Mouse (Mus musculus) limb, embryonic 15.5 days (tissue): ENCODE results near the gene Mpg. TPM values are rescaled to one million over a fixed set of nuclear protein-coding genes. Genes with fewer than 3 reads are reported as not detected.

Experiments
- ATAC-seq: fragments of 200-750 bp; cut with Nextera tagmentation; 2 replicates; pipeline ENCODE4 v1.8.0; 2017; ENCODE audit warnings: low read depth, moderate TSS enrichment; ENCODE audit not compliant: insufficient number of reproducible peaks, low FRiP score, low TSS enrichment
- H3K27ac ChIP-seq: fragments of 300-500 bp; sonication (generic); 2 replicates; pipeline ENCODE4 v1.5.1; 2015; ENCODE audit warnings: moderate library complexity, mild to moderate bottlenecking, inconsistent platforms
- H3K27me3 ChIP-seq: fragments of 300-500 bp; sonication (generic); 2 replicates; pipeline ENCODE4 v1.6.1; 2015; ENCODE audit warnings: inconsistent platforms
- H3K36me3 ChIP-seq: fragments of 300-500 bp; sonication (generic); 2 replicates; pipeline ENCODE4 v1.6.1; 2015; ENCODE audit warnings: inconsistent platforms
- H3K4me1 ChIP-seq: fragments of 300-500 bp; sonication (generic); 2 replicates; pipeline ENCODE4 v1.6.1; 2015; ENCODE audit warnings: inconsistent platforms
- H3K4me2 ChIP-seq: fragments of 300-500 bp; sonication (generic); 2 replicates; pipeline ENCODE4 v1.6.1; 2015; ENCODE audit warnings: mild to moderate bottlenecking, inconsistent platforms
- H3K4me3 ChIP-seq: fragments of 300-500 bp; sonication (generic); 2 replicates; pipeline ENCODE4 v1.5.1; 2015; ENCODE audit warnings: mild to moderate bottlenecking, inconsistent platforms
- H3K9ac ChIP-seq: fragments of 300-500 bp; sonication (generic); 2 replicates; pipeline ENCODE4 v1.6.1; 2015; ENCODE audit warnings: inconsistent platforms
- H3K9me3 ChIP-seq: fragments of 300-500 bp; sonication (generic); 2 replicates; pipeline ENCODE4 v1.6.1; 2016; ENCODE audit warnings: inconsistent platforms
- WGBS: fragments of 180-500 bp; shearing (Covaris S2); methylation state at CpG from one replicate; pipeline ENCODE4 v1.1.7; 2015; 5-methylcytosine and 5-hydroxymethylcytosine counted together
- polyA plus RNA-seq: library from polyadenylated mRNA; unstranded; fragments of >200 nt; fragmentation: Nextera tagmentation; extraction: Ambion mirVana; gene quantifications from 2 replicates; pipeline ENCODE4 v1.2.1, GENCODE M21; 2015

Mpg gene
- polyA plus RNA-seq, 1 experiment from 2014 or later: 39.4 TPM

GRCm38 (mm10) chr11:32224468-32225139, 1.7 kb upstream of the Mpg start:
- peaks cover 16% of the 10 kb centered on the region for H3K36me3 ChIP-seq
- H3K27me3 ChIP-seq: no peaks in the 10 kb centered on the region
- no peak overlapping the region for H3K4me3 ChIP-seq
- peak; percentile 57; the same call in 1 of the 2 replicates for ATAC-seq
- peak overlapping the region; percentile 27 for H3K4me2 ChIP-seq
- WGBS: 7% methylated on average over 4 of the region's 4 CpGs
- peaks cover 77% of the 10 kb centered on the region for H3K4me1 ChIP-seq
- peak overlapping the region; percentile 94 for H3K27ac ChIP-seq
- no peaks in the 10 kb centered on the region for H3K9me3 ChIP-seq
- no peak overlapping the region for H3K9ac ChIP-seq

GRCm38 (mm10) chr11:32225222-32226104, 842 bp upstream of the Mpg start:
- peak overlapping the region; percentile 27 for H3K4me2 ChIP-seq
- H3K36me3 ChIP-seq: peaks cover 23% of the 10 kb centered on the region
- no peak overlapping the region for H3K9ac ChIP-seq
- ATAC-seq: no peak
- H3K27ac ChIP-seq: peak overlapping the region; percentile 94
- H3K4me1 ChIP-seq: peaks cover 69% of the 10 kb centered on the region
- H3K4me3 ChIP-seq: no peak overlapping the region; the same call in 1 of the 2 replicates
- WGBS: 39% methylated on average over 7 of the region's 7 CpGs
- no peaks in the 10 kb centered on the region for H3K9me3 ChIP-seq
- no peaks in the 10 kb centered on the region for H3K27me3 ChIP-seq

GRCm38 (mm10) chr11:32227041-32227440, 736 bp downstream of the Mpg start:
- WGBS: 51% methylated on average over 1 of the region's 1 CpGs
- Histone ChIP-seq H3K9ac (peak overlapping the region; percentile 70), H3K4me1 (peaks cover 60% of the 10 kb centered on the region), H3K27ac (peak overlapping the region; percentile 94), H3K36me3 (peaks cover 39% of the 10 kb centered on the region), H3K9me3 (no peaks in the 10 kb centered on the region), H3K27me3 (no peaks in the 10 kb centered on the region), H3K4me3 (peak overlapping the region; percentile 69), H3K4me2 (peak overlapping the region; percentile 77)
- ATAC-seq: no peak

GRCm38 (mm10) chr11:32227555-32227954, 1.2 kb downstream of the Mpg start:
- 85% methylated on average over 9 of the region's 9 CpGs for WGBS
- no peak for ATAC-seq
- peaks cover 44% of the 10 kb centered on the region for H3K36me3 ChIP-seq
- H3K27me3 ChIP-seq: no peaks in the 10 kb centered on the region
- no peaks in the 10 kb centered on the region for H3K9me3 ChIP-seq
- H3K27ac ChIP-seq: no peak overlapping the region
- H3K9ac ChIP-seq: no peak overlapping the region
- H3K4me2 ChIP-seq: no peak overlapping the region
- no peak overlapping the region for H3K4me3 ChIP-seq
- H3K4me1 ChIP-seq: peaks cover 55% of the 10 kb centered on the region

GRCm38 (mm10) chr11:32228292-32228845, 2.1 kb downstream of the Mpg start:
- H3K36me3 ChIP-seq: peaks cover 51% of the 10 kb centered on the region

GRCm38 (mm10) chr11:32230220-32230619, 3.9 kb downstream of the Mpg start:
- Histone ChIP-seq H3K9ac (no peak overlapping the region), H3K4me2 (no peak overlapping the region), H3K27me3 (no peaks in the 10 kb centered on the region), H3K4me1 (peaks cover 32% of the 10 kb centered on the region), H3K36me3 (peaks cover 68% of the 10 kb centered on the region), H3K9me3 (no peaks in the 10 kb centered on the region), H3K27ac (no peak overlapping the region), H3K4me3 (no peak overlapping the region)
- ATAC-seq: no peak
- WGBS: 79% methylated on average over 4 of the region's 4 CpGs

More at GRCm38 (mm10) chr11:32228292-32228845, 2.1 kb downstream of the Mpg start:
- WGBS: 85% methylated on average over 3 of the region's 3 CpGs
- no peak overlapping the region for H3K4me2 ChIP-seq
- no peaks in the 10 kb centered on the region for H3K27me3 ChIP-seq
- no peak for ATAC-seq
- H3K27ac ChIP-seq: no peak overlapping the region
- H3K9me3 ChIP-seq: no peaks in the 10 kb centered on the region
- peaks cover 47% of the 10 kb centered on the region for H3K4me1 ChIP-seq
- H3K9ac ChIP-seq: no peak overlapping the region
- no peak overlapping the region for H3K4me3 ChIP-seq

GRCm38 (mm10) chr11:32231125-32231524, 4.8 kb downstream of the Mpg start:
- no peak overlapping the region for H3K4me3 ChIP-seq
- H3K36me3 ChIP-seq: peaks cover 68% of the 10 kb centered on the region
- H3K27me3 ChIP-seq: no peaks in the 10 kb centered on the region
- H3K4me2 ChIP-seq: no peak overlapping the region
- WGBS: 85% methylated on average over 2 of the region's 2 CpGs
- H3K9ac ChIP-seq: no peak overlapping the region
- no peak for ATAC-seq
- H3K9me3 ChIP-seq: no peaks in the 10 kb centered on the region
- no peak overlapping the region for H3K27ac ChIP-seq
- H3K4me1 ChIP-seq: peaks cover 32% of the 10 kb centered on the region

GRCm38 (mm10) chr11:32232848-32233247, 6.5 kb downstream of the Mpg start:
- H3K36me3 ChIP-seq: peaks cover 68% of the 10 kb centered on the region
- no peak overlapping the region for H3K4me3 ChIP-seq
- no peak for ATAC-seq
- no peaks in the 10 kb centered on the region for H3K9me3 ChIP-seq
- 57% methylated on average over 10 of the region's 10 CpGs for WGBS
- H3K27ac ChIP-seq: no peak overlapping the region
- H3K9ac ChIP-seq: no peak overlapping the region
- no peak overlapping the region for H3K4me2 ChIP-seq
- H3K27me3 ChIP-seq: no peaks in the 10 kb centered on the region
- peaks cover 31% of the 10 kb centered on the region for H3K4me1 ChIP-seq

- Histone ChIP-seq H3K27me3 (no peaks in the 10 kb centered on the region), H3K4me1 (peaks cover 26% of the 10 kb centered on the region), H3K36me3 (peaks cover 63% of the 10 kb centered on the region), H3K4me2 (no peak overlapping the region), H3K9ac (no peak overlapping the region), H3K9me3 (no peaks in the 10 kb centered on the region), H3K27ac (no peak overlapping the region), H3K4me3 (no peak overlapping the region)
- no peak for ATAC-seq
- 95% methylated on average over 3 of the region's 3 CpGs for WGBS
These were observed 7.6 kb downstream of the Mpg start for GRCm38 (mm10) chr11:32233895-32234294.

GRCm38 (mm10) chr11:32234816-32235485, 8.6 kb downstream of the Mpg start:
- no peaks in the 10 kb centered on the region for H3K9me3 ChIP-seq
- peaks cover 26% of the 10 kb centered on the region for H3K4me1 ChIP-seq
- H3K36me3 ChIP-seq: peaks cover 62% of the 10 kb centered on the region
- no peak overlapping the region; the same call in 1 of the 2 replicates for H3K27ac ChIP-seq
- ATAC-seq: no peak
- H3K4me3 ChIP-seq: no peak overlapping the region
- 81% methylated on average over 6 of the region's 6 CpGs for whole genome bisulfite sequencing
- no peaks in the 10 kb centered on the region for H3K27me3 ChIP-seq
- H3K4me2 ChIP-seq: no peak overlapping the region
- no peak overlapping the region for H3K9ac ChIP-seq

GRCm38 (mm10) chr11:32235646-32236045, 9.3 kb downstream of the Mpg start:
- no peak overlapping the region for H3K4me2 ChIP-seq
- H3K27ac ChIP-seq: peak overlapping the region; percentile 68
- H3K4me3 ChIP-seq: no peak overlapping the region
- H3K4me1 ChIP-seq: peaks cover 26% of the 10 kb centered on the region
- H3K9me3 ChIP-seq: no peaks in the 10 kb centered on the region
- H3K9ac ChIP-seq: no peak overlapping the region
- no peak for ATAC-seq
- 23% methylated on average over 3 of the region's 3 CpGs for WGBS
- peaks cover 63% of the 10 kb centered on the region for H3K36me3 ChIP-seq
- no peaks in the 10 kb centered on the region for H3K27me3 ChIP-seq
